Mouse (Mus musculus) embryonic facial prominence, embryonic 10.5 days (tissue): ENCODE measurements at regions not wholly inside any gene's neighbourhood (a gene's known extent, or its start where the extent isn't known, plus 50 kb on each side); places are given as distances from the start of the nearest gene placed in this dataset.

Experiments
- DNase-seq: peaks from one replicate; pipeline ENCODE4 v3.0.0-alpha.2; 2017; ENCODE audit warnings: low spot score
- H3K27ac ChIP-seq: fragments of 300-500 bp; sonication (generic); replicated peaks from 2 replicates; pipeline ENCODE4 v1.5.1; 2016; ENCODE audit warnings: mild to moderate bottlenecking
- H3K27me3 ChIP-seq: fragments of 300-500 bp; sonication (generic); replicated peaks from 2 replicates; pipeline ENCODE4 v1.6.1; 2016; ENCODE audit warnings: low read depth, mild to moderate bottlenecking; ENCODE audit not compliant: poor library complexity, severe bottlenecking
- H3K36me3 ChIP-seq: fragments of 300-500 bp; sonication (generic); replicated peaks from 2 replicates; pipeline ENCODE4 v1.6.1; 2016; ENCODE audit warnings: mild to moderate bottlenecking, moderate library complexity
- H3K4me1 ChIP-seq: fragments of 300-500 bp; sonication (generic); 2 replicates; pipeline ENCODE4 v1.6.1; 2016
- H3K4me3 ChIP-seq: fragments of 300-500 bp; sonication (generic); 2 replicates; pipeline ENCODE4 v1.5.1; 2016; ENCODE audit warnings: mild to moderate bottlenecking, moderate library complexity
- H3K9me3 ChIP-seq: fragments of 300-500 bp; sonication (generic); 2 replicates; pipeline ENCODE4 v1.6.1; 2016; ENCODE audit warnings: mild to moderate bottlenecking
- WGBS: fragments of 180-500 bp; shearing (Covaris S2); methylation state at CpG from one replicate; pipeline ENCODE4 v1.1.7; 2016; 5-methylcytosine and 5-hydroxymethylcytosine counted together

GRCm38 (mm10) chr3:131955771-131956170 is 129.3 kb upstream of the Dkk2 start:
- no peaks in the 10 kb centered on the region for H3K4me1 ChIP-seq
- no peak for DNase-seq
- H3K27ac ChIP-seq = no peak overlapping the region
- no peak overlapping the region for H3K4me3 ChIP-seq
- H3K9me3 ChIP-seq = no peaks in the 10 kb centered on the region
- WGBS = 92% methylated on average over 11 of the region's 11 CpGs
- no peaks in the 10 kb centered on the region for H3K36me3 ChIP-seq
- H3K27me3 ChIP-seq = no peaks in the 10 kb centered on the region

DNA sequence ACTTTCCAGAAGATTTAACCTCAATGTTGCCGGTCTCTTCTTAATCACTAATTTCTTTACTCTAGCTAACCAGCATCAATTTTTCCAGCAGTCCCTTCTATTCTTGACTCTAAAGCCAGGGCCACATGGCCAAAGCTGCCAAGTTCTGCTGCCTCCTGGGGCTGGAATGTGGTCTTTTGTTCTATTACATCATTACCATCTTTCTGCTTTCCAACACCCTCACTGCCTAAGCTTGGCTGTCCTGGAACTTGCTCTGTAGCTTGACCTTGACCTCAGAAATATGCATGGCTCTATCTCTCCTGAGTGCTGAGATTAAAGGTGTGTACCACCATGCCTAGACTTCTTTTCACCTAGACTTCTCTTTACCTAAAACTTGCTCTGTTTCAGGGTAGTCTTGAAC is 124.5 kb upstream of the Dkk2 start:
- H3K4me3 ChIP-seq = no peak overlapping the region
- H3K9me3 ChIP-seq = no peaks in the 10 kb centered on the region
- H3K27ac ChIP-seq = no peak overlapping the region
- 92% methylated on average over 1 of the region's 1 CpGs for WGBS
- H3K27me3 ChIP-seq = no peaks in the 10 kb centered on the region
- no peak for DNase-seq
- 0 out of 2 replicates have a peak, but pooled peaks cover 2% of the 10 kb centered on the region for H3K4me1 ChIP-seq
- no peaks in the 10 kb centered on the region for H3K36me3 ChIP-seq

GRCm38 (mm10) chr3:131961571-131961970 is 123.5 kb upstream of the Dkk2 start:
- Histone ChIP-seq H3K4me1 (peaks cover 12% of the 10 kb centered on the region), H3K27ac (no peak overlapping the region), H3K4me3 (no peak overlapping the region), H3K27me3 (no peaks in the 10 kb centered on the region), H3K9me3 (no peaks in the 10 kb centered on the region), H3K36me3 (no peaks in the 10 kb centered on the region)
- DNase-seq = no peak

DNA sequence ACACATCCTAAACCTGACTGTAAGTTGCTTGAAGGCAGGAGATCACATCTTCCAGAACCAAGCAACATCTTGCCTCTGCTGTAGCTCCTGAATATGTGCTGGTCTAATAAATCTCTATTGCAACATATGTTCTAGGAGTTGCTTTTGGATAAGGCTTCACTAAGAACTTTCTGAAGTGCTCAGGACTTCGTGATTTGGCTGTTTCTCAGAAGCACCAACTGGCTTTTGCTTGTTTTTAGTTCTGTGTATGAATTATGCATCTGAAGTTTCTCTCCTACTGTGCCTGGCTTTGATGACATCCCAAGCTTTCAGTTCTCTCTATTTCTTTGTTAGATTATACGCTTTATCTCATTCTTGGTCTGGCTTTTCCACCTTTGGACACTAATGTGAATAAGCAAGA is 122.2 kb upstream of the Dkk2 start:
- Histone ChIP-seq H3K4me3 (no peak overlapping the region), H3K36me3 (no peaks in the 10 kb centered on the region), H3K27me3 (no peaks in the 10 kb centered on the region), H3K9me3 (no peaks in the 10 kb centered on the region), H3K4me1 (peaks cover 19% of the 10 kb centered on the region), H3K27ac (no peak overlapping the region)
- DNase-seq = no peak
- WGBS = 88% methylated on average over 2 of the region's 2 CpGs

DNA sequence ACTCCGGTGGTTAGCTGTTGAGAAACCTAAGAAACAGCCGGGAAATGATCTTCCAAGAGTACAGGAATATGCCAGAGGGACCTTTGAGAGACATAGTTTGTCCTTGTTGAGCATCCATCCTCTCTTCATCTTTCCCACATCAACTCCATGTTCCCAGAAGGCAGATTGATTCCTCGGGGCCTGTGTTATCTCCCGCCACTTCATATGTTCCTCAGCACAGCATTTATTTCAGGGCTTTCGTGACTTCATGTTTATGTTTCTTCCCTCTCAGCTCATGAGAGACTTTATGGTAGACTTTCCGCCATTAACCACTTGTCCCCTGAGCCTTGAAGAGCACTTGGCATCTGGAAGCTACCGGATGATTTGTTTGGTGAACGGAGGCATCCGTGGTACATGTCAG is 120.1 kb upstream of the Dkk2 start:
- H3K27ac ChIP-seq = peak overlapping the region; percentile 21
- 90% methylated on average over 9 of the region's 9 CpGs for WGBS
- H3K9me3 ChIP-seq = no peaks in the 10 kb centered on the region
- H3K27me3 ChIP-seq = no peaks in the 10 kb centered on the region
- DNase-seq = no peak
- H3K4me3 ChIP-seq = no peak overlapping the region
- no peaks in the 10 kb centered on the region for H3K36me3 ChIP-seq
- peaks cover 19% of the 10 kb centered on the region for H3K4me1 ChIP-seq

DNA sequence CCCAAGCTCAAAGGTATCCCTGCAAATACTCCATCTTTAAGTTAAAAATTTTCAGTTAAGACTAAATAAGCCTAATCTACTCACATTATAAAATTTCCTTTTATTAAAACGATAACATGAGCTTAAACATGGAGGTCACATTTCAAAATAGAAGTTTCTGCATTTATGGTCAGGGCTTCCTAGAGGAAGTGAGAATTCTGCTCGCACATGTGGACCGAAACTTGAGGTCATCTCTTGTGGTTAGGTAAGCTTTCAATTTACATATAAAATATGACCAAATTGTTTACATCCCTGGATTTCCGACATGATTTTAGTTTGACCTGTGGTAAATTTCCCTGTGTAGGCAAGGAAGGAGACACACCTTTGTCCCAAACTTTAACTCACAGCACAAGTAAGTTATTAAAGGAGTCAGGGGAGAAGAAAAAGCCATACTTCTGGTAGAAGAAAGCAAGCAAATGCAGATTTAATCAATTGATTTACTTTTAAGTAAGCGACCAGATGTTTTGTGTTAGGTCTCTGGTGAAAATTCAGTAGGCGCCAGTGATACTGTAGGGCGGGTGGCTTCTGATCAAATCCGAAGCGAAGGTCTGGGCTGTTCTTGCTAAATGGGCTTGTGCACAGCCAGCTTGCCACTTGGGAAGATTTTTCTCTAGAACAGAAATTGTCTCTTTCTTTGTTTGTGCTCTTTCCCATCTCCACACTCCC is 119.5 kb upstream of the Dkk2 start:
- H3K27ac ChIP-seq = peak overlapping the region; percentile 21
- peaks cover 19% of the 10 kb centered on the region for H3K4me1 ChIP-seq
- no peaks in the 10 kb centered on the region for H3K36me3 ChIP-seq
- no peaks in the 10 kb centered on the region for H3K27me3 ChIP-seq
- H3K4me3 ChIP-seq = no peak overlapping the region
- no peaks in the 10 kb centered on the region for H3K9me3 ChIP-seq
- no peak for DNase-seq
- WGBS = 69% methylated on average over 9 of the region's 9 CpGs

- WGBS = 75% methylated on average over 11 of the region's 11 CpGs
- no peaks in the 10 kb centered on the region for H3K27me3 ChIP-seq
- H3K4me1 ChIP-seq = peaks cover 19% of the 10 kb centered on the region
- no peak overlapping the region for H3K4me3 ChIP-seq
- no peaks in the 10 kb centered on the region for H3K9me3 ChIP-seq
- DNase-seq = no peak
- no peaks in the 10 kb centered on the region for H3K36me3 ChIP-seq
- no peak overlapping the region for H3K27ac ChIP-seq
Observed at GRCm38 (mm10) chr3:131967288-131967687, 117.8 kb upstream of the Dkk2 start.

- H3K36me3 ChIP-seq = no peaks in the 10 kb centered on the region
- 86% methylated on average over 1 of the region's 1 CpGs for WGBS
- no peaks in the 10 kb centered on the region for H3K27me3 ChIP-seq
- H3K4me1 ChIP-seq = peaks cover 15% of the 10 kb centered on the region
- no peak overlapping the region for H3K27ac ChIP-seq
- no peak for DNase-seq
- H3K9me3 ChIP-seq = no peaks in the 10 kb centered on the region
- H3K4me3 ChIP-seq = no peak overlapping the region
Observed at GRCm38 (mm10) chr3:131970827-131971226, 114.3 kb upstream of the Dkk2 start.

DNA sequence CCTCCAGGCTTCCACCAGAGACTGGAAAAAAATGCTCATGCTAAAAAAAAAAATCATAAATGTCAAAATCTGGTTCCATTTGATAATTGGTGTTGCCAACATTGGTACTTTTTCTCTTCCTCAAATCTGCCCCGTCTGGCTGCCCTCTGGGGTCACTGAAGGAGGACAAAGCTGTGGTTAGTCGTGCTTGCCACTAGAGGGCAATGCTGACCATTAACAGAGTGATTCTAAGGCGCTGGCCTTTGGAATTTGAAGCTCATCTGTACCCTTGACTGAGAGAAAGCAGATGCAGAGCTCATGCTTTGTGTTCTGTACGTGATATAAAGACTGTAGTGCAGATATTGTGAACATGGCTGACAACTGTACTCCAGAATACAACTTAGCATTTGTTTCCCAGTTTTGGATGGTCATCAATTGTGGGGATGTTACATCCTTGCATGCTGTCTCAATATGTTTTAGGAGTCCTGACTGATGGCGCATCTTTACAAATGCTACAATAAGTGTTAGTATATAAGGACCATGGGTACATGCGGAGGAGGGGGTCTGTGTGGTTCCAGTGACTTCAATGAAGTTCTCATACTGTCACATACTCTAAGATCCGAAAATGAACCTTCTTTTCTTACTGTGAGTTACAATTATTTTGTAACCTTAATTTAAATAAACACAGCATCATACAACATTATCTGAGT is 109.0 kb upstream of the Dkk2 start:
- 41% methylated on average over 7 of the region's 7 CpGs for WGBS
- no peaks in the 10 kb centered on the region for H3K4me1 ChIP-seq
- peak; percentile 70 for DNase-seq
- H3K9me3 ChIP-seq = no peaks in the 10 kb centered on the region
- no peaks in the 10 kb centered on the region for H3K36me3 ChIP-seq
- H3K4me3 ChIP-seq = no peak overlapping the region
- no peak overlapping the region for H3K27ac ChIP-seq
- no peaks in the 10 kb centered on the region for H3K27me3 ChIP-seq

GRCm38 (mm10) chr3:131983292-131983691 is 101.8 kb upstream of the Dkk2 start:
- Histone ChIP-seq H3K36me3 (no peaks in the 10 kb centered on the region), H3K4me3 (no peak overlapping the region), H3K27me3 (no peaks in the 10 kb centered on the region), H3K9me3 (no peaks in the 10 kb centered on the region), H3K27ac (no peak overlapping the region), H3K4me1 (peaks cover 6% of the 10 kb centered on the region)
- 80% methylated on average over 2 of the region's 2 CpGs for WGBS
- no peak for DNase-seq

GRCm38 (mm10) chr3:131998838-131999613 is 86.1 kb upstream of the Dkk2 start:
- no peak overlapping the region for H3K27ac ChIP-seq
- no peak for DNase-seq
- 0 out of 2 replicates have a peak, but pooled peaks cover 5% of the 10 kb centered on the region for H3K4me1 ChIP-seq
- no peak overlapping the region for H3K4me3 ChIP-seq
- H3K27me3 ChIP-seq = no peaks in the 10 kb centered on the region
- no peaks in the 10 kb centered on the region for H3K36me3 ChIP-seq
- WGBS = 78% methylated on average over 6 of the region's 6 CpGs
- no peaks in the 10 kb centered on the region for H3K9me3 ChIP-seq

- Histone ChIP-seq H3K4me1 (no peaks in the 10 kb centered on the region), H3K36me3 (no peaks in the 10 kb centered on the region), H3K27me3 (no peaks in the 10 kb centered on the region), H3K27ac (no peak overlapping the region), H3K4me3 (no peak overlapping the region), H3K9me3 (no peaks in the 10 kb centered on the region)
- WGBS = 77% methylated on average over 7 of the region's 7 CpGs
- DNase-seq = no peak
Observed at GRCm38 (mm10) chr3:132006191-132006590, 78.9 kb upstream of the Dkk2 start.

DNA sequence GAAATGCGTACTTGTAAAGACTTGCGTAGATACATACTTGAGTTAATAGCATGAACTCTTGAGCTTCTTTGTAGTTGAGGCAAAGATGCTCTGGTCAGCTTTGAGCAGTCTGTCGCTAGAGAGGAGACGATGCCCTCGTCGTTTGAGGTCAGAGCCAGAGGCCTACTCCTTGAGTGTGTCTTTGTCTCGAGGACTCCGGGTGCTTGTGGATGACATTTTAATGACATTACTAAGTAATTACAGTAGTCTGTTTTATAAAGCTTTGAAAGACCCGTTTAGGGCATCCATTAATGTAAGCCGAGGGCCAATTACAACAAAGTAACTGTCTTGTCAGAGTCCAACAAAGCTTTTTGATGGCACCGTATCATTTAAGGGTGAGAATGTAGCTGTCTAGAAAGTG is 78.2 kb upstream of the Dkk2 start:
- Histone ChIP-seq H3K27me3 (no peaks in the 10 kb centered on the region), H3K4me3 (no peak overlapping the region), H3K9me3 (no peaks in the 10 kb centered on the region), H3K4me1 (no peaks in the 10 kb centered on the region), H3K27ac (no peak overlapping the region), H3K36me3 (no peaks in the 10 kb centered on the region)
- 65% methylated on average over 11 of the region's 11 CpGs for WGBS
- no peak for DNase-seq
